Mouse (Mus musculus) bone marrow macrophage, adult 2 months (primary cell): ENCODE measurements at regions not wholly inside any gene's neighbourhood (a gene's known extent, or its start where the extent isn't known, plus 50 kb on each side); places are given as distances from the start of the nearest gene placed in this dataset.

ENCODE experiments used
- CTCF ChIP-seq: IDR thresholded peaks from 2 replicates; pipeline ENCODE4 v1.5.1; 2012; ENCODE audit warnings: low read depth, mild to moderate bottlenecking, low read length, moderate library complexity
- POLR2A ChIP-seq: IDR thresholded peaks from 2 replicates; pipeline ENCODE4 v1.6.1; 2012; ENCODE audit warnings: mild to moderate bottlenecking, low read depth, low read length, borderline replicate concordance

DNA sequence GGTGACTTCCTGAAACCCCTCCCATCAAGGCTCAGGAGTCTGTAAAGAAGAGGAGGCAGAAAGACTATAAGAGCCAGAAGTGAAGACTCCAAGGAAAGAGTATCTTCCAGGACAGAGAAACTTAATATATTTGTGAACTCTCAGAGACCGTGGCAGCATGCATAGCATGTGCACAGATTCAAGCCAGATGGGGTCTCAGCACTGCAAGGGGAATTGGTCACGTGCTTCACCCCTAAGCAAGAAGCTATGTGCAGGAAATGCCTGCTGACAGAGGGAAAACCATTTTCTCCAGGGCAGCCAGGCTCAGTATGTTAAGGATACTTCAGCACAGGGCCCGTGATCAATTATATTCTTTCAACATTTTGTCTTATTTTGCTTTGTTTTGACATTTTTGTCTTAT, 368.0 kb downstream of the Sec23a start:
- TF ChIP-seq CTCF (no peak), POLR2A (no peak)
